Mouse (Mus musculus) midbrain, embryonic 10.5 days (tissue): ENCODE measurements around the gene Ppp1r12b. TPM values are rescaled to one million over a fixed set of nuclear protein-coding genes. Genes with fewer than 3 reads are reported as not detected.
A peak's percentile ranks its signal among the peaks of the same experiment; 100 is the strongest.

Source experiments
- DNase-seq: peaks from one replicate; pipeline ENCODE4 v3.0.0-alpha.2; 2017; ENCODE audit warnings: low spot score
- H3K27ac ChIP-seq: fragments of 300-500 bp; sonication (generic); replicated peaks from 2 replicates; pipeline ENCODE4 v1.5.1; 2016; ENCODE audit warnings: mild to moderate bottlenecking
- H3K27me3 ChIP-seq: fragments of 300-500 bp; sonication (generic); 2 replicates; pipeline ENCODE4 v1.6.1; 2016; ENCODE audit warnings: low read depth, mild to moderate bottlenecking; ENCODE audit not compliant: poor library complexity, severe bottlenecking
- H3K36me3 ChIP-seq: fragments of 300-500 bp; sonication (generic); 2 replicates; pipeline ENCODE4 v1.6.1; 2016; ENCODE audit warnings: mild to moderate bottlenecking, moderate library complexity
- H3K4me1 ChIP-seq: fragments of 300-500 bp; sonication (generic); 2 replicates; pipeline ENCODE4 v1.6.1; 2016
- H3K4me3 ChIP-seq: fragments of 300-500 bp; sonication (generic); 2 replicates; pipeline ENCODE4 v1.5.1; 2016; ENCODE audit warnings: mild to moderate bottlenecking, moderate library complexity
- H3K9me3 ChIP-seq: fragments of 300-500 bp; sonication (generic); replicated peaks from 2 replicates; pipeline ENCODE4 v1.6.1; 2016; ENCODE audit warnings: mild to moderate bottlenecking
- WGBS: fragments of 180-500 bp; shearing (Covaris S2); methylation state at CpG from one replicate; pipeline ENCODE4 v1.1.7; 2016; 5-methylcytosine and 5-hydroxymethylcytosine counted together
- polyA plus RNA-seq: library from polyadenylated mRNA; unstranded; fragments of >200 nt; fragmentation: Nextera tagmentation; extraction: Ambion mirVana; gene quantifications from 2 replicates; pipeline ENCODE4 v1.2.1, GENCODE M21; 2016

Ppp1r12b gene
- polyA plus RNA-seq, 1 experiment from 2014 or later, result 5.7 TPM

DNA sequence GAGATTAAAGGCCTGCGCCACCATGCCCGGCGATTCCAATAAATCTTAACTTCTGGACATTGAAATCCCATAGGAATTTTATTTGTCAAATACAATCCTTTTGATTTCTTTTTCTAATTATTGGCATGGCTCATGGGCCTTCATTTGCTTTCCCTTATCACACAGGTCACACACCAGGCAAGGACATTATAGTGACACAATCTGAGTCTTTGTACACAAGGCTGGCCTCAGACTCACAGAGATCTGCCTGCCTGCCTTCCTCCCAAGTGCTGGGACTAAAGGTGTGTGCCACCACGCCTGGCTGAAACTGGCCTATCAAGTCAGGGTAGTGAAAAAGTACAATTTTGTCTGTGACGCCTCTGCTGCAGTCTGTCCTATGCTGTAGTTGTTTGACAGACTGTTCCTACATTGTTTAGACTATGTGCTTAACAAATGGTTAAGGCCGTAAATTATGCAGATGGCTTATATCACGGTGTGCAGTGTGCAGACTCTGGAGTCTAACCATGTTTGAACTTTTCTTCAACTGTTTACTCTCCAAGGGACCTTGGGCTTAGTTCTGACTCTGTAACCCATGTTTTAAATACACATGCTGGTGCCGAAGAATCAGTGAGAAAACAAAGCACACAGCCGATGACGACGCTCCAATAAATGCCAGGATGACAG, 191.8 kb downstream of the Ppp1r12b start:
- Histone ChIP-seq H3K4me1 (peaks cover 9% of the 10 kb centered on the region), H3K9me3 (no peaks in the 10 kb centered on the region), H3K4me3 (no peak overlapping the region), H3K27ac (no peak overlapping the region), H3K27me3 (no peaks in the 10 kb centered on the region), H3K36me3 (peaks cover 10% of the 10 kb centered on the region; the same call in 1 of the 2 replicates)
- DNase-seq, result no peak
- WGBS, result 91% methylated on average over 11 of the region's 11 CpGs

DNA sequence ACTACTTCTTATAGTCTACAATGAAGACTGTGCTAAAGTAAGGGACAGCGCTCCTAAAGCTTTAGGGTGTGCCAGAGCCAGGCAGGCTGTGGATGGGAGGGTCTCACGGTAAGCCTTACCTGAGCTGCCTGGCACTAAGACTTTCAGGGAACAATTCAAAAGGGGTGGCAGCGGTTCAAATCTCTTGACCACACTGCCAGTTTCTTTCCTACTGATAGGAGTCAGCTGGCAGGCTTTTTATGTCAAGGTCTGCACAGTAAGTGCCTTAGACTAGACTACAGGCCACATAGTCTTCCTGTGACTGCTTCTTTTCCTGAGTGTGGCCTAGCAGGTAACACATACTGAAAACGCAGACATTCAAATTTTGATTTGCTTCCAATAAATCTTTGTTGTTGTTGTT, 192.5 kb downstream of the Ppp1r12b start:
- no peak overlapping the region for H3K4me3 ChIP-seq
- 96% methylated on average over 4 of the region's 4 CpGs for WGBS
- DNase-seq, result no peak
- peaks cover 9% of the 10 kb centered on the region for H3K4me1 ChIP-seq
- peaks cover 6% of the 10 kb centered on the region; the same call in 1 of the 2 replicates for H3K36me3 ChIP-seq
- no peak overlapping the region for H3K27ac ChIP-seq
- H3K9me3 ChIP-seq, result no peaks in the 10 kb centered on the region
- no peaks in the 10 kb centered on the region for H3K27me3 ChIP-seq

DNA sequence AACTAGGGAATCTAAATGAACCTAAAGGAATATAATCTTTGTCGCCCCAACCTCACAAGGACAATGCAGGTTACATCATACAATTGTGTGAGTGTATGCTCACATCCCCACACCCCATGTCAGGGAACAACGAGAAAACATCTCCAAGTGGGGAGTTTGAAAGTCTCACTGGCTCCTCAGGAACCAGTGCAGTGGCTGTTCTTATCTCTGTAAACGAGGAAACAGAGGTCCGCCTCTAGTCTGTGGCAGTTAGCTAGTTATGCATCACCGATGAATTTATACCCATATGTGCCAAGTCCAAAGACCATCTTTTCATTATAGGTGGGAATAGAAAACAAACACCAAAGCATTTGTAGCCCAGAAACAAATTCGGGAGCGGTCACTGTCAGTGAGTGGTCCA, 194.2 kb downstream of the Ppp1r12b start:
- no peak overlapping the region for H3K27ac ChIP-seq
- no peak overlapping the region for H3K4me3 ChIP-seq
- no peak for DNase-seq
- peaks cover 21% of the 10 kb centered on the region for H3K4me1 ChIP-seq
- no peaks in the 10 kb centered on the region for H3K9me3 ChIP-seq
- WGBS, result 92% methylated on average over 7 of the region's 7 CpGs
- H3K27me3 ChIP-seq, result no peaks in the 10 kb centered on the region
- peaks cover 6% of the 10 kb centered on the region; the same call in 1 of the 2 replicates for H3K36me3 ChIP-seq

GRCm38 (mm10) chr1:134760642-134761041, 195.1 kb downstream of the Ppp1r12b start:
- no peak for DNase-seq
- H3K36me3 ChIP-seq, result peaks cover 6% of the 10 kb centered on the region; the same call in 1 of the 2 replicates
- no peak overlapping the region for H3K27ac ChIP-seq
- no peaks in the 10 kb centered on the region for H3K9me3 ChIP-seq
- H3K4me3 ChIP-seq, result no peak overlapping the region
- H3K4me1 ChIP-seq, result peaks cover 30% of the 10 kb centered on the region
- H3K27me3 ChIP-seq, result no peaks in the 10 kb centered on the region
- WGBS, result 73% methylated on average over 5 of the region's 5 CpGs

DNA sequence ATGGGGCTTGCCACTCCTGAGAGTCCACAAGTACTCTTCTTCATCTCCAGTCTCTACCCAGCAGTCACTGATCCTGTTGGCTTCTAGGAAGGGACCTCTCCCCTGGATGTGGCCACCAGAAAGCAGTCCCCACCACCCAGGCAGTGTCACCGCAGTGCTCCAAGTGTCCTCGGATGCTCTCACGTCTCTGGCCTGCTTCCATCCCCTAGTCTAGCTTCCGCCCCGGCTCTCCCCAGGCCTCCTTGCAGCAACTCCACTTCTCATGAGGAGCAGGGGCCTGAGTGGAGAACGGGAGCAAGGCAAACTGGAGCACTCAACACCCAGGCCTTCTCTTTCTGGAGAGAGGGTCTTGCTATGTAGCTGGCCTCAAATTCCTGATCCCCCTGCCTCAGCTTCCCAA, 196.6 kb downstream of the Ppp1r12b start:
- DNase-seq, result no peak
- no peaks in the 10 kb centered on the region for H3K9me3 ChIP-seq
- 93% methylated on average over 6 of the region's 6 CpGs for WGBS

GRCm38 (mm10) chr1:134757230-134757629, 198.5 kb downstream of the Ppp1r12b start:
- Histone ChIP-seq H3K4me3 (no peak overlapping the region), H3K27ac (peak overlapping the region; percentile 70; the same call in 1 of the 2 replicates), H3K9me3 (no peaks in the 10 kb centered on the region), H3K4me1 (peaks cover 51% of the 10 kb centered on the region), H3K36me3 (peaks cover 6% of the 10 kb centered on the region; the same call in 1 of the 2 replicates), H3K27me3 (no peaks in the 10 kb centered on the region)
- DNase-seq, result no peak
- 87% methylated on average over 3 of the region's 3 CpGs for WGBS

More for the DNA sequence above, 196.6 kb downstream of the Ppp1r12b start:
- Histone ChIP-seq H3K4me1 (peaks cover 32% of the 10 kb centered on the region), H3K27ac (no peak overlapping the region), H3K27me3 (no peaks in the 10 kb centered on the region), H3K36me3 (peaks cover 6% of the 10 kb centered on the region; the same call in 1 of the 2 replicates), H3K4me3 (no peak overlapping the region)

DNA sequence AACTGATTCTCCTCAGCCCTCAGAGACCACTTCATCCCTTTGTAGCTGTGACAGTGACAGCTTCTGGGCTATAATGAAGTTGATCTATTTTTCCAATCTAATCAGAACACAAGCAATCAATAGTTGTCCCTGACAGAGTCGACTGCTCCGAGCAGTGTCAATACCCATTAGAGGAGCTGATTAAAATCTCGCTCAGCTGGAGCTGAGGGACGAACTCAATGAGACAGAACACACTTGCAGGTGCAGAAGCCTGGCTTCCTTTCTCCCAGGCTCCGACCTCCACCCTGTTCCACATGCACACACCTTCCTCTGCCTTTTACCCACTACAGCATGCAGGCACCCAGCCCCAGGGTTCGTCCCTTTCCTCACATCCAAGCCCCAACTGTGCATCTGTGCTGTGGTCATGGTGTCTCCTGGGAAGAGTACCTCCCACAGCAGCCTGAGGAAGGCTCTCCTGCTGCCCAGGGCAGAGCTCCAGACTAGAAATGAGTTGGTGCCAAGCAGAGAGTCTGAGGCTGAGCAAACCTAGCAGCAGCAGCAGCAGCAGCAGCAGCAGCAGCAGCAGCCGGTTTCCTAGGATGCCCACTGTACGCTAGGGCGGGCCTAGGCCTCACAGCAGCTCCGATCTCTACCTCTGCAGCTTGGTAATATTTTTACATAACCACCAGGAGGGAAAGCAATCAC, 199.4 kb downstream of the Ppp1r12b start:
- H3K36me3 ChIP-seq, result peaks cover 6% of the 10 kb centered on the region; the same call in 1 of the 2 replicates
- no peak for DNase-seq
- H3K27ac ChIP-seq, result peak overlapping the region; percentile 70
- 68% methylated on average over 10 of the region's 10 CpGs for WGBS
- no peaks in the 10 kb centered on the region for H3K27me3 ChIP-seq
- no peak overlapping the region for H3K4me3 ChIP-seq
- no peaks in the 10 kb centered on the region for H3K9me3 ChIP-seq
- H3K4me1 ChIP-seq, result peaks cover 52% of the 10 kb centered on the region

DNA sequence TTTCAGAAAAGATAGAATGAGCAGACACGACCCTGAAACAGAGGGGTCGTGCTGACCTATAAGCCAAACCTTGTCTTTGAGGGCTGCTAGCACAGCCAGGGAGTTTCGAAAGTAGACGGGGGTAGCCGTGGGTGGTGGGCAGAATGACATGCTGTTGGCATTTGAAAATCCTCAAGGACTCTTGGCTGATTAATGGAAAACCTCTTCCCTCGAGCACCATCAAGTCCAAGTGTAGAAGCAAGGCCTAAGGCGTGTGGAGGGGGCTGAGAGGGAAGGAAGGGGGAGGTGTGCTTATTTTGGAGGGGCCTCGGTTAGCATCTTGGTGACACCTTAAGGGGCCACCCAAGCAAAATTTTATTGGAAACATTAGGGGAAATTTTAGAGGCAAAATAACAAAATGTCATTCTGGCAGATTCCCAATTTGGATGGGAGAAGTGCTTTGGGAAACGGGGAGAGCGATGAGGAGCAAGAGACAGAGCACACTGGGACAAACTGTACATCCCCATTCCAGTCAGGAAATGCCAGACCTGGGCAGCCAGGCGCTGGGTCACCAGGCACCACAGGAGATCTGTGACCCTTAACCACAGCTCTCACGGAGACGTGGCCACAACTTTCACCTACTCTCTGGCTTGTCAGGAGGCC, 200.1 kb downstream of the Ppp1r12b start:
- peak overlapping the region; percentile 33; the same call in 1 of the 2 replicates for H3K27ac ChIP-seq
- no peaks in the 10 kb centered on the region for H3K9me3 ChIP-seq
- 69% methylated on average over 13 of the region's 13 CpGs for WGBS
- peaks cover 52% of the 10 kb centered on the region for H3K4me1 ChIP-seq
- H3K4me3 ChIP-seq, result no peak overlapping the region
- no peaks in the 10 kb centered on the region for H3K27me3 ChIP-seq
- peaks cover 6% of the 10 kb centered on the region; the same call in 1 of the 2 replicates for H3K36me3 ChIP-seq
- DNase-seq, result no peak

- H3K36me3 ChIP-seq, result no peaks in the 10 kb centered on the region
- H3K4me1 ChIP-seq, result peaks cover 59% of the 10 kb centered on the region
- DNase-seq, result no peak
- H3K9me3 ChIP-seq, result no peaks in the 10 kb centered on the region
- no peak overlapping the region for H3K4me3 ChIP-seq
- H3K27me3 ChIP-seq, result no peaks in the 10 kb centered on the region
- H3K27ac ChIP-seq, result no peak overlapping the region
- 84% methylated on average over 10 of the region's 10 CpGs for WGBS
Observed at GRCm38 (mm10) chr1:134754818-134755217, 200.9 kb downstream of the Ppp1r12b start.

DNA sequence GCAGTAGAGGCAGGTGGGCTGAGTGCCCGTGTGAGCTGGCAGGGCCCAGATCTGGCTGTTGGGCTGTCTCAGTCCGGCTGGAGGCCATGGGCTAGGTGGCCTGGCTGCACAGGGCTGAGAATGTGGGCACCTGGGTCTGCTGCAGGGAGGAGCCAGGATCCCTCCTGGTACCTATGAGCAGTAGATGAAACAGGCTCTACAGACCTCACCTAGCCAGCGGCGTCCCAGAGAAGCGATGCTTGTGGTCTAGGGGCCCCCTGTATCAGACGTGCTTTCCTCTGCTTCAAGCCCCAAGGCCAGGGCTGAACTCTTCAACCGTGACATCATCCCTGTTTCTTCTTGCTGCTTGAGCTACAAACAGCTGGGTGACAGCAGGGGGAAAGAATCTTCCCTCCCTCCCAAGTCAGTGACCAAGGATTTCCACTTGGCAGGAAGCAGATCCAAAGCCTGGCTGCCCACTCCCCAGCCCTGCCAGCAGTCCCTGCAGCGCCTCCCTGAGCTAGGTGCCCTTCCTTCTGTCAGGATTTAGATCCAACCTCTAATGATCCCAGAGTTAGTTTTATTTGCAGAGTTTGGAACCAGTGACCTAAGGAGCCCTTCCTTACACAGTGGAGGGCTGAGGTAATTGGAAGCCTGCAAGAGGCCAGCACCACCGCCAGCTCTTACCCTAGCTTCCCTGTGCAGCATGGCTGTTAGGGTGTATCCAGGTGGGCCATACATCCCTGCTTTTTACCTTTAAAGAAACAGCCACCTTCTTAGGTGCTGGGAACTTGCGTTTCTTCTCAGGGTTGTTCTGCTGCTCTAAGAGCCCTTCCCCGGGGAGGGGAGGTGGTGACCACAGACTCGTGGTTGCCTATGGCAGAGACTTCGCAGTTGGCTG, 201.8 kb downstream of the Ppp1r12b start:
- peaks cover 60% of the 10 kb centered on the region for H3K4me1 ChIP-seq
- no peak overlapping the region for H3K4me3 ChIP-seq
- H3K27me3 ChIP-seq, result peaks cover 2% of the 10 kb centered on the region
- H3K9me3 ChIP-seq, result no peaks in the 10 kb centered on the region
- no peaks in the 10 kb centered on the region for H3K36me3 ChIP-seq
- no peak for DNase-seq
- peak overlapping the region; percentile 43; the same call in 1 of the 2 replicates for H3K27ac ChIP-seq
- WGBS, result 77% methylated on average over 13 of the region's 13 CpGs

DNA sequence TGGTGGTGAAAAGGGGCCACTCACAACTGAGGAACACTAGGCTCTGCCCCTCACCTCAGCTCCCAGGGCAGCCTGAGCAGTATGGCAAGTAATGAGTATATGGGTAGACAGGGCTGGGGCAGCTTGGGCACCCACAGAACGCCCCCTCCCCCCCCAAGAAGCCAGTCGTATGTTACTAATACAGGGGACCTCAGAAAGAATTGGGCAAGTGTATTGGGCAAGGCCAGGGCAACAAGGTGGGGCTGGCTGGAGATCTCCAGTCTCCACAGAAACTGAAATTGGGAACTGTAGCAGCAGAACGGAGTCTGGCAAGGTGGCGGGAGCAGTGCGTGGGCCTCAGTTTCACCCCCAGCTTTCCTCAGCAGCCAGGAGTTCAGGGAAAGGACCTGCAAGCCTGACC, 203.3 kb downstream of the Ppp1r12b start:
- Histone ChIP-seq H3K27me3 (peaks cover 4% of the 10 kb centered on the region), H3K4me3 (no peak overlapping the region), H3K9me3 (no peaks in the 10 kb centered on the region), H3K36me3 (peaks cover 9% of the 10 kb centered on the region), H3K27ac (peak overlapping the region; percentile 46; the same call in 1 of the 2 replicates), H3K4me1 (peaks cover 59% of the 10 kb centered on the region)
- no peak for DNase-seq
- 82% methylated on average over 5 of the region's 5 CpGs for WGBS

GRCm38 (mm10) chr1:134749889-134750288, 205.9 kb downstream of the Ppp1r12b start:
- H3K9me3 ChIP-seq, result no peaks in the 10 kb centered on the region
- no peak overlapping the region for H3K4me3 ChIP-seq
- peaks cover 23% of the 10 kb centered on the region for H3K27me3 ChIP-seq
- no peak for DNase-seq
- H3K36me3 ChIP-seq, result peaks cover 23% of the 10 kb centered on the region
- 89% methylated on average over 7 of the region's 7 CpGs for WGBS
- H3K4me1 ChIP-seq, result peaks cover 38% of the 10 kb centered on the region
- peak overlapping the region; percentile 28; the same call in 1 of the 2 replicates for H3K27ac ChIP-seq
